Mouse (Mus musculus) telencephalon, adult 2 months (tissue): ENCODE data around the gene Fam83g.
A peak's percentile ranks its signal among the peaks of the same experiment; 100 is the strongest.
"Not testable (repeated sequence)": the region's sequence is repeated elsewhere in the genome, so short reads cannot be mapped to it uniquely, and the experiment has no call there.

ENCODE experiments used
- DNase-seq: peaks from one replicate; pipeline ENCODE4 v3.0.0-alpha.2; 2011; ENCODE audit warnings: low read depth, low spot score

Fam83g gene

GRCm38 (mm10) chr11:61683907-61684731, at the start of gene Fam83g:
Gene Fam83g, plus strand, starts transcription at chr11:61684091.
- DNase-seq: no peak

DNA sequence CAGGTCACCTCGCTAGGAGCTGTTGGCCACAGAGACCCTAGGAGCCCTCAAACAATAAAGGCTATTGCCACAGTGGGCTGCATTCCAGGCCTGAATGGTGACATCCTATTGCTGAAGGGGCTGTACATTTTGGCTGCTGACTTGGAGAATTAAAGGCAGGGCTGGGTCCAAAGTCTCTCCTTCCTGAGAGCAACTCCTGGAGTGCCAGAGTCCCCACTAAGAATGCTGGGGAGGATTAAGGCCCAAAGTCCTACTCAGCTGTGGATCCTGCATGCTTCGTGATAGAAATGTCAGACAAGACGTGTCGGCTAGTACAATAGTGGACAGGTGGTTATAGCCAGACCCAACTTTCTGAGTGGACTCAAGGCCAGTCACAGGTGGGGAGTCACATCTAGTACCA, 47.6 kb upstream of the Fam83g start:
- not testable (repeated sequence) for DNase-seq

DNA sequence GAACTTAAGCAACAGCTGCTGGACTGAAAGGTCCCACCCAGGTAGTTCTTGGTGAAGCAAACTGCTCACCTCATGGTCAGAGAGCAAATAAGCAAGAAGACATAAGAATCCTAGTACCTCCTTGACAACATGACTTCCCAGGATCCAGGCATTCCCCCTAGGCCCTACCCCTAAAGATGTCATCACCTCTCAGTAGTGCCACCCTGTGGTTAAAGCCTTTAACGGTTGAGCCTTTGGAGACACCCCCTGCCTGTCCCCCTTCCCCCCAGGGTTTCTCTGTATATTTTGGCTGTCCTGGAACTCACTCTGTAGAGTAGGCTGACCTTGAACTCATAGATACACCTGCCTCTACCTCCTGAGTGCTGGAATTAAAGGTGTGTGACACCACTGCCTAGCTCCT, 46.5 kb upstream of the Fam83g start:
- no peak for DNase-seq

- no peak for DNase-seq
Measured at GRCm38 (mm10) chr11:61637856-61638255, 46.0 kb upstream of the Fam83g start.

DNA sequence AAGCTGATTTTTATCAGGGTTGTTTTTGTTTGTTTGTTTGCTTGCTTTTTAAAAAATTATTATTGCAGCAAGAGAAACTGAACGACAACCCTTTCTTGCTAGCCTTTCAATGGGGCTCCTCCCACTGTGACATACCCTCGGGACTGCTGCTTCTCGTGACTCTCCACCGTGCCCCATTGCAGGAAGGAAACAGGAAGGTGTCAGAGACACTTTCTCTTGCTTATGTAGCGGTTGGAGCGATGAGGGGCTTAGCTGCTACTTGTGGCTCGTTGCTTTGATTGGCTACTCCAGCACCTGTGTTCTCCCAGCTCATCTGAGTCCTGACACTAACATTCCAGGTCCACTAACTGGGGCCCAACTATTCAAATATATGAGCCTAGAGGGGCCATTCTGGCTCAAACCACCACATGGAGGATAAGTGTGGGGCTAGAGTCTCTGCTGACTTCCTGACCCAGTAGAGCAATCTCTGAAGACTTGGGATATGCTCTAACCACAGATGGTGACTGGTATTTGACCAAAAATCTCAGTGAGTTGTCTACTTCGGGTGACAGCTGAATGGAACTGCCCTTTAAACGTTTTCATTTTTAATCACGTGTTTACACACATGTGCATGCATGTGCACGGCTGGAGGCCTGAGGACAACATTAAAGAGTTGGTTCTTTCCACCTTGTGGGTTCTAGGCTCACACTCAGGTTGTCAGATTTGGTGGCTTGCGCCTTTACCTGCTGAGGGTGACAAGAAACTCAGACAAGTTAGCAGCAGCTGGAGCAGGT, 44.9 kb upstream of the Fam83g start:
- DNase-seq: no peak

DNA sequence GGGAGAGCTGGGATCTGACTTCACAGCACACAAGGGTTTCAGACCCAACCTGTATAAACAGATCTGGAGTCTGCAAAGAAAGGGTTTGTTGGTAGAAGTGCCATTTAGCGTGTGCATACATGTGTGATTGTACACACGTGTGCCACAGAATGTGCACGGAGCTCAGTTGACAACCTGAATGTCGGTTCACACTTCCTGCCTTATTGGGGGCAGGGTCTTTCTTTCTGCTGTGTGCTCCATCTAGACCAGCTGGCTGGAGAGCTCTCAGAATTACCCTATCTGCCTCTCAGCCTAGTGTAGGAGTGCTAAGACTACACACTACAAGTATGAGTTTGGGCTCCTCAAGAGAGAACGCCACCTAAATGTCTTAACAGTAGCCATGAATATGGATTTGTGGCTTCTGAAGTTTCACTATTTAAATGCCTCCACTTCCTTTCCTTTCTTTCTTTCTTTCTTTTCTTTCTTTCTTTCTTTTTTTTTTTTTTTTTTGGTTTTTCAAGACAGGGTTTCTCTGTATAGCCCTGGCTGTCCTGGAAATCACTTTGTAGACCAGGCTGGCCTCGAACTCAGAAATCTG, 44.2 kb upstream of the Fam83g start:
- no peak for DNase-seq

- not testable (repeated sequence) for DNase-seq
Measured at GRCm38 (mm10) chr11:61640585-61640984, 43.3 kb upstream of the Fam83g start.

DNA sequence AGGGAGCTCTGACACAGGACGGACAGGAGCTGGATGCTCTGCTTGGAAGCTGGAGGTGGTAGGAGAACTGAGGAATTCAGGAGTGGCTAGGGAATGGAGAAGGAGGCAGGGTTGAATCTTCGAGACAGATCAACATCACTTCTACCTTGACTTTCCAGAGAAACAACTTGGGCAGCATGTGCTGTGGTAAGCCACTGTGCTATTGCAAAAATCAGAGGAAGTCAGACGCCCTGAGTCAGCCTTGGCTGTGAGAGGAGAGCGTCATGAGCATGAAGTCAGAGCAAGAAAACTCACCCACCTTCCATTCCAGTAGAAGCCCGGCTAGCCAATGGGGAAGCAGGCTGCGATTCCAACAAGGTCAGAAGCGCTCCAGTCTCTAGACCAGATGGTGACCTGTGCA, 41.8 kb upstream of the Fam83g start:
- no peak for DNase-seq

DNA sequence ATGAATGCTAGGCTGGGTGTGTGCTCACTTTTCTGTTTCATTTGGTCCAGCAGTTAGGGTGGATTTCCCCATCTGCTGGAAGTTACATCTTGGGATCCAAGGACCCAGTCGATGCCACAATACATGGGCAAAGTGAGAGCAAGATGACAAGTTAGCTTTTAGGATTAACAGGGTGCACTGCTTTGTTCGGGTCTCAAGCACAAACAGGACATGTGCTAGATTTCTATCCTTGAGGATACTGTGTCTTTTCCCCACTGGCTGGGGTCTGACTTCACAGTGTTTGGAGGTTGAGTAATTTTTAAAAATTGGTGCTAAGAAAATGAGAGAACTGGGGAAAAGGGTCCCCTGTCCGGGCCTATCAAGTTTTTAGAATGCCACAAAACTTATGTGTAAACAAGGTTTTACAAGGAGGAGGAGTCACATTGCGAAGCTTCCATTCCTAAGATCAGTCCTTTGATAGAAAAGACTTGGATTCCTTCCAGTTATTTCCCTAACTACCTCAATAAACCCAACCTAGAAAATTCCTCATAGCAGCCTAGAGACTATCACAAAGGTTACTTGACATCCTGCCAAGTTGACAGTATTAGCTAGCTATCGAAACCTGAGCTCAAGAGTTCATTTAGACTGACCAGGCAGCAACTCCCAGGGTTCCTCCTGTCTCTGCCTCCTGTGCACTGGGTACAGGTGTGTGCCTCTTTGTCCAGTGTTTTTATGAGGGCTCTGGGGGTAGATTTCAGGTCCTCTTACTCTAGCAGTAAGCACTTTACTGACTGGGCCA, 40.5 kb upstream of the Fam83g start:
- no peak for DNase-seq

DNA sequence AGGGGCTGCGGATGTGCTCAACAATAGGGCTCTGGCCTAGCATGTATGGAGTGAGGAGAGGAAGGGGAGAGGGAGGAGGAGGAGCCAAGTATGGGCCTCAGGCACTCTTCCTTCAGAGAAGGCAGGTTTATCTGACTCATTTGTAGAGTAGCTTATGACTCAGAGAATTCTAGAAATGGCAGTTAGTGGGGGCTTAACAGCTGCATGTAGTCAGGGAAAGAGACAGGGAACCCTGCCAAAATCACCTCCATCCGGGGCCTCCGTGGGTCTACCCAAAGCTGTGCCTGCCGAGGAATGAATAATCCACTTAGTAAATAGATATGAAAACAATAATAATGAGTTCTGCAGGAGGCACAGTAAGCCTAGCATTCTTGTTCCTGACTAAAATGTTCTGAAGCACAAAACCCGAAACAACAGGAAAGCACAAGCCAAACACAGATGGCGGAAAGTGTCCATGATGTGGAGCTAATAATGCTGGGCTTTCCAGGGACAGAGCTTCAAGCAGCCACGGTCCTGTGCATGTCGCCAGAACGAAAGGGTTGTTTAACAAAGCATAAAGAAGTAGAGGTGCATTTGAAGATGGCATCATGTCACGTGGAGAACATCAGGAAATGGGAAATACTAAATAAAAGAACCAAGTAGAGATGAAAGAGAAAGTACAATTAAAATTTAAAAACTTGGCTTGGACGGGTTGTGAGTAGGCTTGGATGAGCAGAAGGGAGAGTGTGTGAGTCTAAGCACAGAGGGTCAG, 39.1 kb upstream of the Fam83g start:
- peak; percentile 59 for DNase-seq

GRCm38 (mm10) chr11:61645357-61645857, 38.5 kb upstream of the Fam83g start:
- no peak for DNase-seq

DNA sequence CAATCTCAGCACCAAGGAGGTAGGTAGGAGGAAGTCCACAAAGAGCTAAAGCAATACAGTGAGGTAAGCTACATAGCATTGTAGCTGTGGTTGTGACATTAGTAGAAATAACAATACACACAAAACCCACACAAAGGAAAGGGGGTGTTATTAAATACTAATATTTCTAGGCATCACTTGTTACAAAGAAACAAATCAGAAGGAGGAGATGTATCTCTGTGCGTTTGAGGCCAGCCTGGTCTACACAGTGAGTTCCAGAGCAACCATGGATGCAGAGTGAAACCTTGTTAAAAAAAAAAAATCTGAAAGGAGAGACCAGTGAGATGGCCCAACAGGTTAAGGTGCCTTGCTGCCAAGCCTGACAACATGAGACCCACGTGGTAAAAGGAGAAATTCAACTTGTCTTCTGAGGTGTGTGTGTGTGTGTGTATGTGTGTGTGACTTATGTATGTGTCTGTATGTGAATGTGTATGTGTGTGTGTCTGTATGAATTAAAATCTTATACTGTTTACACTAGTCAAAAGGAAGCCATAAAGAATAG, 37.3 kb upstream of the Fam83g start:
- DNase-seq: no peak

DNA sequence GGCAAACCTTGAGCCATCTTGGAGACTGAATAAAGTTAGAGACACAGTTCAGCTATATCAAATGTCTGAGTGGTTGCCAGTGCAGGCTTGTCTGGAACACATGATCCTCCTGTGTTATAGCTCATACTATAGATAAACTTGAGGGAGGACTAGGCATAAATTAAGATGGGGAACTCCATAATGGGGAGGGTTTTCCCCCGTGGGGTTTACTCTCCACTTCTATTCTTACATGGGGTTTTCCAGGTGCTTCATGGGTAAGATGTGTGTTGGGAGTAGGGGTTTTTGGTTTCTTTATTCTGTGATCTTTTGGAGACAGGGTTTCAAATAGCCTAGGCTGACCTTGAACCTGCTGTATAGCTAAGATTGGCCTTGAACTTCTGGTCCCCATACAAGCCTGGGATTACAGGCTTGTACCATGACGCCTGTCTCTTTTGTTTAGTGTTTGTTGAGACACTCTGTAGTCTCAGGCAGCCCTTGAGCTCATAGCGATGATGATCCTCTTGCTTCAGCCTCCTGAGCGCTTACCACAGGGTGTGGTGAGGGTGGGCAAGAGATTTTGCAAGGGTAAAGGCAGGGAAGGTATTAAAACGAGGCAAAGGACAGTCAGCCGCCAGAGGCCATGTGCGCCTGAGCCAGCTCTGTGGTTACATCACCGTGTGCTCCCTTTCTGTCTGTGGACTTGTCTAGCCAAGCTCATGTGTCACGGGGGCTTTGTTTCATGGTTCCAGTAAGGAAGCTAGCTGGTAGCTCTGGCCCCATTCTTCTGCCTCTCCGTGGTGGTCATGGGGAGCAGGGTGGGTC, 36.6 kb upstream of the Fam83g start:
- no peak for DNase-seq

DNA sequence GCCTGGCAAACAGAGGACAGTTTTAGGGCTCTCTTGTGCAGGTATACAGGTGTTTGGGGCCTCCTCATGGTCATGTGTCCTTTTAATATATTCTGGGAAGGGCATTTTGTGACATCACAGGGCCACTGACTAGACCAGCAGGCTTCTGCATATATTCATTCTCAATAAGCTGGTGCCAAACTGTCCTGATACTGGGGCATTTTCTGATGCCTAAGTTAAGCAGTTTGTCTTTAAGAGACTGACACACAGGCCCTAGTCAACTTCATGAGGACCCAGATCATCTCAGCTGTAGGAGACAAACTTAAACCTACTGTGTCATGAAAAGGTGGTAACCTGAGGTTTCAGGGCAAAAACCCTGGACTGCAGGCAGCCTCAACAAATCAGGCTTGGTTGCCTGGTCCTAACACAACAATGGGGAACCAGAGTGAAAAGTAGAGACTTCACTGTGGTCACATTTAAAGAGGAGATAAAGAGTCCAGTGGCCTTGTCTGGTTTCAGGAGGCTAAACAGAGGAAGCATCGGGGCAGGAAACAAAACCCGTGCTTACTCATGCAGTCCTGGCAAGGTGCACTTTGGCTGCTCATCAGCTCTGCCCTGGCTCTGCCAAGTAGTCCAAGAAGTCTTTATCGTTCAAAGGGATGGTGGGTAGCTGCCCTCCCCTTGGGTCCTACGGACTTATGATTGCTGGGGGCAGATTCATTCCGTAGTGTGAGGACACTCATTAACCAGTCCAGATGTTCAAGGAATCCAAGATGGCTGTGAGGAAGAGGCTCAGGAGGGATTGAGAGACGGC, 35.7 kb upstream of the Fam83g start:
- DNase-seq: no peak

DNA sequence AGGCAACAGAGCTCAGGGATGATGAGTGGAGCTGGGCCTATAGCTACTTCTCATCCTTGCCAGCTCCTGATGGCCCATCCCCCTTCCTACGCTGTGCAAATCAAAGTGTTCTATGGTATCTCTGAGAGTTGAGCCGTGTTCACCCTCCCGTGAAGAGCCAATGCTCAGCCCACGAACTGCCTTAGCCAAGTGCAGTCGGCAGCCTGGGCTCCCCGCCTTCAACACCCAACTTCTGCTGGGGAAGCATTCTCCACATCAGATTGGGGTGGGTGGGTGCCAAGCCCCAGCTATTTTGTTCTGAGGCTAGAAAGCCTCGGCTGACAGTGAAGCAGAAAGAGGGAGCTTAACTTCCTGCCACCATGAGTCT, 35.2 kb upstream of the Fam83g start:
- DNase-seq: peak; percentile 67

- DNase-seq: no peak
Measured at GRCm38 (mm10) chr11:61649163-61649580, 34.7 kb upstream of the Fam83g start.

- DNase-seq: no peak
Measured at GRCm38 (mm10) chr11:61649626-61650025, 34.3 kb upstream of the Fam83g start.

- DNase-seq: no peak
Measured at GRCm38 (mm10) chr11:61650470-61651265, 33.2 kb upstream of the Fam83g start.
